Mouse (Mus musculus) heart, embryonic 11.5 days (tissue): ENCODE data around the gene Mapkapk3. TPM values are rescaled to one million over a fixed set of nuclear protein-coding genes. Genes with fewer than 3 reads are reported as not detected.

Experiments
- ATAC-seq: fragments of 200-750 bp; cut with Nextera tagmentation; replicated peaks from 2 replicates; pipeline ENCODE4 v1.8.0; 2017; ENCODE audit warnings: moderate library complexity; ENCODE audit not compliant: insufficient number of reproducible peaks, low FRiP score, low TSS enrichment
- H3K27ac ChIP-seq: fragments of 300-500 bp; sonication (generic); 2 replicates; pipeline ENCODE4 v1.5.1; 2014; ENCODE audit warnings: mild to moderate bottlenecking, low read depth, low read length
- H3K27me3 ChIP-seq: fragments of 300-500 bp; sonication (generic); 2 replicates; pipeline ENCODE4 v1.6.1; 2014; ENCODE audit warnings: mild to moderate bottlenecking, low read length, mixed read lengths; ENCODE audit not compliant: control insufficient read depth, insufficient read depth
- H3K36me3 ChIP-seq: fragments of 300-500 bp; sonication (generic); 2 replicates; pipeline ENCODE4 v1.6.1; 2014; ENCODE audit warnings: mild to moderate bottlenecking, low read length, moderate library complexity, mixed read lengths; ENCODE audit not compliant: control insufficient read depth, insufficient read depth
- H3K4me1 ChIP-seq: fragments of 300-500 bp; sonication (generic); 2 replicates; pipeline ENCODE4 v1.6.1; 2014; ENCODE audit warnings: low read length; ENCODE audit not compliant: control insufficient read depth, insufficient read depth
- H3K4me2 ChIP-seq: fragments of 300-500 bp; sonication (generic); 2 replicates; pipeline ENCODE4 v1.6.1; 2014; ENCODE audit warnings: mild to moderate bottlenecking, moderate library complexity
- H3K4me3 ChIP-seq: fragments of 300-500 bp; sonication (generic); 2 replicates; pipeline ENCODE4 v1.5.1; 2014; ENCODE audit warnings: low read depth, low read length
- H3K9ac ChIP-seq: fragments of 300-500 bp; sonication (generic); 2 replicates; pipeline ENCODE4 v1.6.1; 2014; ENCODE audit warnings: mild to moderate bottlenecking, low read depth, low read length, moderate library complexity
- H3K9me3 ChIP-seq: fragments of 300-500 bp; sonication (generic); replicated peaks from 2 replicates; pipeline ENCODE4 v1.6.1; 2016; ENCODE audit warnings: low read length; ENCODE audit not compliant: control insufficient read depth
- WGBS: fragments of 180-500 bp; shearing (Covaris S2); extraction: QIAGEN DNeasy Blood & Tissue Kit; methylation state at CpG from one replicate; pipeline ENCODE4 v1.1.7; 2014; ENCODE audit not compliant: insufficient replicate concordance; 5-methylcytosine and 5-hydroxymethylcytosine counted together
- polyA plus RNA-seq: library from polyadenylated mRNA; unstranded; fragments of >200 nt; fragmentation: Nextera tagmentation; extraction: Ambion mirVana; gene quantifications from 2 replicates; pipeline ENCODE4 v1.2.1, GENCODE M21; 2014

The Mapkapk3 gene
- polyA plus RNA-seq, 1 experiment from 2014 or later = 5.8 TPM

GRCm38 (mm10) chr9:107260836-107261235, 28.8 kb downstream of the Mapkapk3 start:
- no peak overlapping the region for H3K9ac ChIP-seq
- 60% methylated on average over 8 of the region's 8 CpGs for WGBS
- peaks cover 3% of the 10 kb centered on the region; the same call in 1 of the 2 replicates for H3K4me1 ChIP-seq
- H3K4me2 ChIP-seq = no peak overlapping the region
- no peak overlapping the region for H3K27ac ChIP-seq
- 0 out of 2 replicates have a peak, but pooled peaks cover 4% of the 10 kb centered on the region for H3K27me3 ChIP-seq
- no peak for ATAC-seq
- H3K36me3 ChIP-seq = no peaks in the 10 kb centered on the region
- H3K9me3 ChIP-seq = no peaks in the 10 kb centered on the region
- no peak overlapping the region for H3K4me3 ChIP-seq

DNA sequence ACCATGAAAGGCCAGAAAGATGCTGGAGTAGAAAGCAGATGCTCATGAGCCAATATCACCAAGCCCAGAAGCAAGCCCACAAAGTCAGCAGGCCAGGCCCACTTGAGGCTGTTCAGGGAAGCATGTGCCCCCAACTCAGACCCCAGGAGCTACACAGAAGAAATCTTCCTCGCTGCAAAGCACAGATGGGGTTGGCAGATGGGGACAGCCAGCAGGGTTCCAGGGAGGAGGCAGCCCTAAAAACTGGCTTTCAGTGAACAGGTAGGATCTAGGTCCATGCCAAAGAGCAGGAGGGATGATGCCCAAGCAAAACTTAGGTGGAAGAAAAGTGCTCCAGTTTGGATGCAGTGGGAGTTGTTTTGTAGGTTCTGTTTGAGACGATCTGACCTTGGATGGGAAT, 29.2 kb downstream of the Mapkapk3 start:
- Histone ChIP-seq H3K4me2 (no peak overlapping the region), H3K9me3 (no peaks in the 10 kb centered on the region), H3K27me3 (0 out of 2 replicates have a peak, but pooled peaks cover 4% of the 10 kb centered on the region), H3K4me3 (no peak overlapping the region), H3K36me3 (no peaks in the 10 kb centered on the region), H3K9ac (no peak overlapping the region), H3K4me1 (peaks cover 3% of the 10 kb centered on the region; the same call in 1 of the 2 replicates), H3K27ac (no peak overlapping the region)
- 66% methylated on average over 2 of the region's 2 CpGs for WGBS
- ATAC-seq = no peak

GRCm38 (mm10) chr9:107259571-107259970, 30.1 kb downstream of the Mapkapk3 start:
- H3K27me3 ChIP-seq = 0 out of 2 replicates have a peak, but pooled peaks cover 4% of the 10 kb centered on the region
- peak overlapping the region; percentile 23; the same call in 1 of the 2 replicates for H3K9ac ChIP-seq
- H3K9me3 ChIP-seq = no peaks in the 10 kb centered on the region
- H3K36me3 ChIP-seq = no peaks in the 10 kb centered on the region
- ATAC-seq = no peak
- H3K27ac ChIP-seq = no peak overlapping the region; the same call in 1 of the 2 replicates
- H3K4me3 ChIP-seq = no peak overlapping the region
- peak overlapping the region; percentile 4; the same call in 1 of the 2 replicates for H3K4me2 ChIP-seq
- 40% methylated on average over 6 of the region's 6 CpGs for WGBS
- H3K4me1 ChIP-seq = peaks cover 3% of the 10 kb centered on the region; the same call in 1 of the 2 replicates

DNA sequence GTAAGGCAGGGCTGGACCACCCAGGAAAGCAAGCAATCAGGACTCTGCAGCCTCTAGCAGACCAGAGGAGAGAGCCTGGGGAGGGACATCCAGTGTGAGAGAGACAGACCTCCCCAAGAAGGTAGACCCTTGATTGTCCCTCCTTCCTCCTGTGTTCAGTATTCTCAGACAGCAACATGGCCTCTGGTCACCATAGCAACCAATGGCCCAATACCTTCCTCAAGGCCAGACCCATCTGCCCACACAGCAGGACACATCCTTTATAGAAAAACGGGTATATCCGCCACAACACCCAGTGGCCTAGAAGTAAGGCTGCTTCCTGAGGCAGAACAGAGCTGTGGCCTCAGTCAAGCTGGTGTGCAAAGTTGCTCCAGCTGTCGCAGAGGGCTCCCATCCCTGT, 34.1 kb downstream of the Mapkapk3 start:
- Histone ChIP-seq H3K4me2 (no peak overlapping the region), H3K27me3 (no peaks in the 10 kb centered on the region), H3K9ac (no peak overlapping the region), H3K4me1 (peaks cover 7% of the 10 kb centered on the region; the same call in 1 of the 2 replicates), H3K27ac (no peak overlapping the region), H3K9me3 (no peaks in the 10 kb centered on the region), H3K4me3 (no peak overlapping the region), H3K36me3 (no peaks in the 10 kb centered on the region)
- WGBS = 61% methylated on average over 3 of the region's 3 CpGs
- ATAC-seq = no peak

- no peak for ATAC-seq
- H3K27me3 ChIP-seq = no peaks in the 10 kb centered on the region
- no peak overlapping the region for H3K4me2 ChIP-seq
- no peaks in the 10 kb centered on the region for H3K36me3 ChIP-seq
- no peak overlapping the region for H3K27ac ChIP-seq
- H3K9me3 ChIP-seq = no peaks in the 10 kb centered on the region
- 78% methylated on average over 3 of the region's 3 CpGs for WGBS
- H3K9ac ChIP-seq = no peak overlapping the region
- peaks cover 6% of the 10 kb centered on the region; the same call in 1 of the 2 replicates for H3K4me1 ChIP-seq
- H3K4me3 ChIP-seq = no peak overlapping the region
Measured at GRCm38 (mm10) chr9:107254925-107255324, 34.8 kb downstream of the Mapkapk3 start.

GRCm38 (mm10) chr9:107254476-107254875, 35.2 kb downstream of the Mapkapk3 start:
- Histone ChIP-seq H3K4me3 (no peak overlapping the region), H3K9me3 (no peaks in the 10 kb centered on the region), H3K36me3 (no peaks in the 10 kb centered on the region), H3K27ac (no peak overlapping the region), H3K4me2 (no peak overlapping the region), H3K4me1 (0 out of 2 replicates have a peak, but pooled peaks cover 4% of the 10 kb centered on the region), H3K27me3 (no peaks in the 10 kb centered on the region), H3K9ac (no peak overlapping the region)
- no peak for ATAC-seq
- 69% methylated on average over 12 of the region's 12 CpGs for WGBS

DNA sequence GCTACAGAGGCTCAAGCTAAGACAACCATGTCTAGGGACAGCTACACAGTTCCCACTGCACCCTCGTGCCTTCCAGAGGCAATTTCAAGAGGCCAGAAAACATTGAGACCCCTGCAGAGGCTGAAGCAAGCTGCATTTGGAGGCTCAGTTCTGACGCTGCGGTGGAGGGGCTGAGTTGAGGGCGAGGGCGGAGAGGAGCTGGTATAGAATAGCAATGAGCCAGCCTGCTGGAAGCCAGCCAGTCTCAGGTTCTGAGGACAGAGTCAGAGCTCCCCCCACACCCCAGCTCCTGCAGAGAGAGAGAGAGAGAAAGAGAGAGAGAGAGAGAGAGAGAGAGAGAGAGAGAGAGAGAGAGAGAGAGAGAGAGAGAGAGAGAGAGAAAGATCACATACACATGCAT, 37.5 kb downstream of the Mapkapk3 start:
- Histone ChIP-seq H3K9me3 (no peaks in the 10 kb centered on the region), H3K36me3 (no peaks in the 10 kb centered on the region), H3K4me3 (no peak overlapping the region), H3K4me2 (no peak overlapping the region), H3K27me3 (no peaks in the 10 kb centered on the region), H3K27ac (no peak overlapping the region), H3K9ac (peak overlapping the region; percentile 1; the same call in 1 of the 2 replicates), H3K4me1 (0 out of 2 replicates have a peak, but pooled peaks cover 4% of the 10 kb centered on the region)
- ATAC-seq = no peak
- WGBS = 31% methylated on average over 5 of the region's 5 CpGs

GRCm38 (mm10) chr9:107250416-107251337, 39.0 kb downstream of the Mapkapk3 start:
- H3K27ac ChIP-seq = no peak overlapping the region
- no peaks in the 10 kb centered on the region for H3K27me3 ChIP-seq
- no peaks in the 10 kb centered on the region for H3K36me3 ChIP-seq
- no peak overlapping the region for H3K4me2 ChIP-seq
- 0 out of 2 replicates have a peak, but pooled peaks cover 4% of the 10 kb centered on the region for H3K4me1 ChIP-seq
- no peak overlapping the region for H3K4me3 ChIP-seq
- 75% methylated on average over 14 of the region's 14 CpGs for WGBS
- no peaks in the 10 kb centered on the region for H3K9me3 ChIP-seq
- no peak overlapping the region for H3K9ac ChIP-seq
- ATAC-seq = no peak
